In the genomic region with DNA sequence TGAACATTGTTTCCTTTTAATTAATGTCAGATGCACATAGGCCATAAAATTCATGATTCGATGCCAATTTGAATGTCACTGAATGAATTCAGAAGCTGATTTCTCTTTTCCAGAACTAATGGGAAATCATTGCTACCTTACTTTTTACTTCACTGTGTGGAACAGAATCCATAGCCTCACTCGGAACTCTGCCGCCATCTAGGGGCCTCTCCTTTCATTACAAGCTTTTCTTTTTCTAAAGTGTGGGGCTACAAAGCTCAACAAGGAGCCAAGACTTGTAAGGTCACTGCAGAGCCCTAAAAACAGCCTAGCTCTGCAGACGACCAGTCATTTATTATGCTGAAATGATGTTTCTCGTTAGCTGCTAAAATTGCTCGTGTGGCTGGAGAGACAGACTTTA, we compare ENCODE assay signal across 9 mouse cellular contexts. TPM values are rescaled to one million over a fixed set of nuclear protein-coding genes. Genes with fewer than 3 reads are reported as not detected.
A peak's percentile ranks its signal among the peaks of the same experiment; 100 is the strongest.
DNase-seq lines count a peak whose midpoint lies in the region; ATAC-seq and TF ChIP-seq lines count a peak whose summit lies in the region.
"Had no signal": no experiment of that assay in that cellular context is flagged by ENCODE, and none has a peak within 500 bp of the region (broad histone marks: within the 10 kb centered on the region; RNA-seq: fewer than 3 reads in every experiment).

No protein-coding gene starts in this region.

- no peaks in the 10 kb centered on the region for H3K79me2 ChIP-seq in heart, adult 2 months (replicated peaks; ENCODE audit: control insufficient read depth, insufficient read depth, low read length)

- no peak for TF ChIP-seq EP300 in heart, adult 2 months (IDR thresholded peaks at IDR 0.05; ENCODE audit: insufficient read depth, low read depth, low read length)
- no peak for TF ChIP-seq EP300 in heart, postnatal 0 days (IDR thresholded peaks at IDR 0.05; ENCODE audit: low read depth)

- H3K4me3 ChIP-seq in heart, adult 2 months: no peak overlapping the region
- H3K4me3 ChIP-seq in heart, embryonic 12.5 days: no peak overlapping the region
- no peak overlapping the region for H3K4me3 ChIP-seq in heart, postnatal 0 days (ENCODE audit: low read depth, low read length)
- H3K4me3 ChIP-seq: stomach, embryonic 15.5 days had no signal

- intact Hi-C loops in heart, adult 2 months (cut with DNase I): loop anchor here (2.0 to 5.0 kb wide), 2 partner anchors 19 to 422 kb away; no protein-coding TSS in a partner anchor

- ATAC-seq in heart, embryonic 12.5 days (ENCODE audit: insufficient number of reproducible peaks, low FRiP score): no peak
- ATAC-seq in heart, postnatal 0 days (ENCODE audit: insufficient read depth, low read depth): no peak

- no peak overlapping the region for H3K9ac ChIP-seq in heart, adult 2 months (ENCODE audit: low read depth, low read length)
- no peak overlapping the region for H3K9ac ChIP-seq in heart, embryonic 12.5 days
- H3K9ac ChIP-seq in heart, postnatal 0 days (replicated peaks; ENCODE audit: low read depth, low read length): no peak overlapping the region
- H3K9ac ChIP-seq: stomach, embryonic 15.5 days had no signal

- WGBS in heart, adult 2 months: 8% methylated on average over 6 of the region's 6 CpGs
- WGBS in heart, embryonic 12.5 days: 7% methylated on average over 6 of the region's 6 CpGs
- 10% methylated on average over 6 of the region's 6 CpGs for WGBS in heart, postnatal 0 days

- no peaks in the 10 kb centered on the region for H3K4me1 ChIP-seq in heart, adult 2 months (ENCODE audit: control insufficient read depth, insufficient read depth, low read length)
- no peaks in the 10 kb centered on the region for H3K4me1 ChIP-seq in heart, embryonic 12.5 days (replicated peaks)
- no peaks in the 10 kb centered on the region for H3K4me1 ChIP-seq in heart, postnatal 0 days (ENCODE audit: control insufficient read depth, insufficient read depth)
- H3K4me1 ChIP-seq: stomach, embryonic 15.5 days had no signal

- peak; percentile 96; the same call in 1 of the 2 replicates for TF ChIP-seq CTCF in heart, adult 2 months (IDR thresholded peaks at IDR 0.05)
- peak; percentile 80 for TF ChIP-seq CTCF in heart, postnatal 0 days (IDR thresholded peaks at IDR 0.05; ENCODE audit: low read depth)

- no peaks in the 10 kb centered on the region for H3K36me3 ChIP-seq in heart, adult 2 months (ENCODE audit: control insufficient read depth, insufficient read depth, low read length)
- H3K36me3 ChIP-seq in heart, embryonic 12.5 days: peaks cover 20% of the 10 kb centered on the region
- peaks cover 29% of the 10 kb centered on the region for H3K36me3 ChIP-seq in heart, postnatal 0 days (replicated peaks; ENCODE audit: control insufficient read depth, insufficient read depth, low read length)

- peak; percentile 40 to 55 for DNase-seq in heart, adult 2 months
- DNase-seq in adrenal gland, adult 18-20 months (ENCODE audit: low spot score in 2 of 2): peak; percentile 61 to 73
- peak; percentile 39 for DNase-seq in embryo, embryonic 10 days (ENCODE audit: low spot score)
- DNase-seq in heart, postnatal 0 days (ENCODE audit: low spot score): peak; percentile 47
- DNase-seq in layer of hippocampus, adult 9-11 months: peak; percentile 40
- DNase-seq in lung, postnatal 25 days (ENCODE audit: low spot score): peak; percentile 61
- peak; percentile 61 for DNase-seq in right cerebral cortex, postnatal 25 days

- no peak overlapping the region for H3K4me2 ChIP-seq in heart, embryonic 12.5 days
- H3K4me2 ChIP-seq in heart, postnatal 0 days (ENCODE audit: low read depth, low read length): no peak overlapping the region
- H3K4me2 ChIP-seq: stomach, embryonic 15.5 days had no signal

- no peaks in the 10 kb centered on the region for H3K27me3 ChIP-seq in heart, adult 2 months (ENCODE audit: control insufficient read depth, insufficient read depth, low read length)
- no peaks in the 10 kb centered on the region for H3K27me3 ChIP-seq in heart, embryonic 12.5 days (replicated peaks)
- no peaks in the 10 kb centered on the region for H3K27me3 ChIP-seq in heart, postnatal 0 days (ENCODE audit: control insufficient read depth, insufficient read depth, low read length)
- H3K27me3 ChIP-seq: stomach, embryonic 15.5 days had no signal

- H3K9me3 ChIP-seq in heart, embryonic 12.5 days (replicated peaks): no peaks in the 10 kb centered on the region
- no peaks in the 10 kb centered on the region for H3K9me3 ChIP-seq in heart, postnatal 0 days (replicated peaks; ENCODE audit: control insufficient read depth, low read length)
- H3K9me3 ChIP-seq: stomach, embryonic 15.5 days had no signal

- H3K27ac ChIP-seq in heart, adult 2 months: no peak overlapping the region
- no peak overlapping the region for H3K27ac ChIP-seq in heart, embryonic 12.5 days (ENCODE audit: poor library complexity, severe bottlenecking)
- H3K27ac ChIP-seq in heart, postnatal 0 days (ENCODE audit: low read depth): no peak overlapping the region
- H3K27ac ChIP-seq: stomach, embryonic 15.5 days had no signal

- TF ChIP-seq POLR2A in heart, adult 2 months (IDR thresholded peaks at IDR 0.05; ENCODE audit: insufficient read depth, low read depth, low read length): no peak

RNA-seq across cellular contexts. Expression of a gene that starts 12.7 kb away (rescaled TPM):
- 100 to 1,000 TPM; 482 to 538 TPM for total RNA-seq in heart, adult 2 months (2021)
- polyA plus RNA-seq in heart, adult 2 months (2012; rRNA removed): 186 and 373 TPM in 2 replicates
- 808 and 835 TPM in 2 replicates for polyA plus RNA-seq in heart, embryonic 12.5 days (2016; fragmentation: Nextera tagmentation; extraction: Ambion mirVana)
- total RNA-seq in adrenal gland, adult 18-20 months (2021): 100 to 1,000 TPM; 724 to 824 TPM
- 639 and 683 TPM in 2 replicates for total RNA-seq in heart, postnatal 0 days (2014; rRNA removed; ENCODE audit: low replicate concordance)
- polyA plus RNA-seq in heart, postnatal 0 days (2015; fragmentation: Nextera tagmentation; extraction: Ambion mirVana): 694 and 757 TPM in 2 replicates
